Mouse (Mus musculus) T-helper 17 cell (primary cell): ENCODE results near the gene Cd72.

Experiments used
- in situ Hi-C, 2 experiments: fragments of 300-600 bp; cut with MboI, MseI; formaldehyde crosslinking; loops; 1 replicate in 1 of 2; 2 replicates in 1 of 2; pipeline ENCODE4 v1.15.1; 2025; ENCODE audit warnings: high pct_unique_total_duplicates in 2 of 2

Gene Cd72

DNA sequence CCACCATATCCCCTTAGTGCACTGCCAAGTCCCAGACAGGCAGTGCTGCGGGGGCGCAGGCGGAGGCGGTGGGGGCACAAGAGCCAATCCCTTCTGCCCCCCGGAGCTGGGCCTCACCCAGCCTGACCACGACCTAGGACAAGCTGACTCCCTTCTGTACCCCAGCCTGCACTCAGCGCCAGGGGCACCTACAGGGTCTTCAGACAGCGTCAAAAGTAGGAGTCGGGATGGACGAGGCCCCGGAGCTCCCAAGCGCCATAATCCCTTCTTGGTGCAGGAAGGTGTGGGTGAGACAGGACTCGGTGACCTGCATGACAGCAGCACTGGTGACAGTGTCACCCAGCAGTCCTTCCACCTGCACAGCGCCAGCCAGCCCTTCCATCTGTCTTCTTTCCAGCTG lies 39.7 kb downstream of the Cd72 start:
- in situ Hi-C loops, result no loop called here

- in situ Hi-C loops, result loop anchor here in 1 of 2 experiments (10.0 kb wide), 1 partner anchor 132 kb away; no protein-coding TSS in a partner anchor
Observed at GRCm38 (mm10) chr4:43407071-43407920, 47.1 kb downstream of the Cd72 start.

DNA sequence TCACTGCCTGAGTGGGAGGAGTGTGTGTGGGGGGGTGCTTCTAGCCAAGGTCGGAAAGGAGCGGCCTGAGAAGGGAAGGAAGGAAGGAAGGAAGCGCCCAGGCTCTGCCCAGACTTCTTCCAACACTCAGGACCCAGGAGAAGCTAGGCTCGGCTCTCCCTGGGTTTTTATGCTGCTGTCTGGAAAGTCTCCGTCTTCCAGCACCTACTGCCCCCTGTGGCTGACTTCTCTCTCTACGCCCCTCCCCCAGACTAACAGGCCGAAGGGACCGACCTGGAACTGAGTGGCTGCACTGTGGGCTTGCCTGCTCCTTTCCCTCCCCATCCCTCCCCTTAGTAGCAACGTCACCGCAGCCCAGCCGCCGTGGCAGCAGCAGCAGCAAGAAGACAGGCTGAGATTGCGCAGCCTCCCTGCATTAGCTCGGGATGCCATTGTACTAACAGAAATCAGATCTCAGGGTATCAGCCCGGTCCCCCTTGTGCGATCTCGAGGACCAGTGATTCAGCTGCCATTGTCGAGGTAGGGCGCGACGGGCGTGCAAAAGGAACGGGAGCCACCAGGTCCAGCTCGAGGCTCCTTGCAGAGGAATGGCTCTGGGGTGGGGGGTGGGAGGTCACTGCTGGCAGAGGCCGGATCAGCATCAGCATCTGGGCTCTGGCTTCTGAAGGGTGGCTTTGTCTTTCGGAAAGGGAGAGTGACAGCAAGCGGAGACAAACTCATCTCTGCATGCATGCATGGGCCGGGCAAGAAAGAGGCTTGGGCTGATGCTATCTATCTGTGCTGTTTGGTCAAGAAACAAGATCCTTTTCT lies 48.1 kb downstream of the Cd72 start:
- in situ Hi-C loops, result loop anchor here in 1 of 2 experiments (10.0 kb wide), 1 partner anchor 132 kb away; no protein-coding TSS in a partner anchor

DNA sequence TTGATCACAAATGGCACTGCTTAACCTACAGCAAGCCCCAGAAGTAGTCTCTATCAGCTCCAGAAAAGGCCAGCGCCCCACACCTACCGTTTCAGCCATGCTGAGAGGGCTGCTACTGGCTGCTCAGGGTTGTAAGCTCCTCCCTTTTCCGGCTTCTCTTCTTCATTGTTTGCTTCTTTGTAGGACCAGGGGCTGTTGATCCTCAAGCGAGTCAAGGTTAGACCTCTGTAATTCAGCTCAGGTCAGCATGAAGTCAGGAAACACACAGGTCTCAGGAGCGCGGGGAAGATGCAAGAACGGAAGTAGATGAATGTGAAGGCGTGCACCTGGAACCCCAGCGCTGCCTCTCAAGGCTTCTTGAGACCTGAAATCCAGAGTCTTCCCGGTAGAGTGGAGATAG lies 49.7 kb downstream of the Cd72 start:
- in situ Hi-C loops, result loop anchor here in 1 of 2 experiments (10.0 kb wide), 1 partner anchor 130 kb away; no protein-coding TSS in a partner anchor

- in situ Hi-C loops, result loop anchor here in 1 of 2 experiments (10.0 kb wide), 1 partner anchor 127 kb away; no protein-coding TSS in a partner anchor
Observed at GRCm38 (mm10) chr4:43402212-43402611, 52.2 kb downstream of the Cd72 start.

- in situ Hi-C loops, result loop anchor here in 1 of 2 experiments (10.0 kb wide), 1 partner anchor 127 kb away; no protein-coding TSS in a partner anchor
Observed at GRCm38 (mm10) chr4:43401486-43401885, 52.9 kb downstream of the Cd72 start.

GRCm38 (mm10) chr4:43400976-43401375 lies 53.5 kb downstream of the Cd72 start:
- in situ Hi-C loops, result loop anchor here in 1 of 2 experiments (10.0 kb wide), 1 partner anchor 126 kb away; no protein-coding TSS in a partner anchor

- in situ Hi-C loops, result loop anchor here in 1 of 2 experiments (10.0 kb wide), 1 partner anchor 125 kb away; no protein-coding TSS in a partner anchor
Observed at GRCm38 (mm10) chr4:43399391-43400131, 54.9 kb downstream of the Cd72 start.

- in situ Hi-C loops, result no loop called here
Observed at GRCm38 (mm10) chr4:43398829-43399331, 55.5 kb downstream of the Cd72 start.

- in situ Hi-C loops, result no loop called here
Observed at GRCm38 (mm10) chr4:43398014-43398413, 56.4 kb downstream of the Cd72 start.
